Mouse (Mus musculus) erythroblast, embryonic 14.5 days (primary cell): ENCODE measurements around the gene AC134908.4.

Experiments
- GATA1 ChIP-seq: IDR thresholded peaks from 2 replicates; pipeline ENCODE4 v1.6.1; 2012; ENCODE audit warnings: low read length, inconsistent platforms, mixed read lengths
- TAL1 ChIP-seq: IDR thresholded peaks from 3 replicates; pipeline ENCODE4 v1.6.1; 2012; ENCODE audit warnings: low read length, inconsistent platforms, mixed read lengths

- TF ChIP-seq TAL1 (no peak), GATA1 (no peak)
Measured at GRCm38 (mm10) chr17:25838904-25839303, 43.4 kb upstream of the AC134908.4 start.
